Mouse (Mus musculus) adrenal gland (tissue): ENCODE measurements around the gene Wfdc15a.

ENCODE experiments used
- intact Hi-C: fragments of 180-260 bp; cut with DNase I; formaldehyde crosslinking; loops from one replicate; pipeline ENCODE4 v1.15.1; 2025

The Wfdc15a gene

GRCm38 (mm10) chr2:164177831-164178230 is 22.1 kb downstream of the Wfdc15a start:
- intact Hi-C loops, result loop anchor here (2.0 kb wide), 1 partner anchor 41 kb away; no protein-coding TSS in a partner anchor

DNA sequence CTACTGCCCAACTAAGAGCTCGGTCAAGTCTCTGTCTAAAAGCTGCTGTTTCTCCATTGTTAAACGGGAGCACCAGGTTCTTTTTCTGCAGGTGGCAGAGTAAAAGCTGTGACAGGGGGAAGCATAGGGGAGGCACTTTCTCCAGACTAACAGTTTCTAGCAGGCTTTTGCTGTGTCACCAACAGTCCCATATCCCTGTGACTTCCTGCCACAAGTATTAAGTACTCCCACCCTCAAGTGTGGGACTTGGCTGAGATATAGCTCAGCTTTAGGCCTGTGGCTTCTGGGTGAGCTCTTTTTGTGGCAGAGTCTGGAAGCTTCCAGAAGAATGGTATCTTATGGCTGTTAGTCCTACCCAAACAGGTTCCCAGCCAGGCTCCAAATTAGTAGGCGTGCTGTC is 24.1 kb downstream of the Wfdc15a start:
- intact Hi-C loops, result no loop called here

DNA sequence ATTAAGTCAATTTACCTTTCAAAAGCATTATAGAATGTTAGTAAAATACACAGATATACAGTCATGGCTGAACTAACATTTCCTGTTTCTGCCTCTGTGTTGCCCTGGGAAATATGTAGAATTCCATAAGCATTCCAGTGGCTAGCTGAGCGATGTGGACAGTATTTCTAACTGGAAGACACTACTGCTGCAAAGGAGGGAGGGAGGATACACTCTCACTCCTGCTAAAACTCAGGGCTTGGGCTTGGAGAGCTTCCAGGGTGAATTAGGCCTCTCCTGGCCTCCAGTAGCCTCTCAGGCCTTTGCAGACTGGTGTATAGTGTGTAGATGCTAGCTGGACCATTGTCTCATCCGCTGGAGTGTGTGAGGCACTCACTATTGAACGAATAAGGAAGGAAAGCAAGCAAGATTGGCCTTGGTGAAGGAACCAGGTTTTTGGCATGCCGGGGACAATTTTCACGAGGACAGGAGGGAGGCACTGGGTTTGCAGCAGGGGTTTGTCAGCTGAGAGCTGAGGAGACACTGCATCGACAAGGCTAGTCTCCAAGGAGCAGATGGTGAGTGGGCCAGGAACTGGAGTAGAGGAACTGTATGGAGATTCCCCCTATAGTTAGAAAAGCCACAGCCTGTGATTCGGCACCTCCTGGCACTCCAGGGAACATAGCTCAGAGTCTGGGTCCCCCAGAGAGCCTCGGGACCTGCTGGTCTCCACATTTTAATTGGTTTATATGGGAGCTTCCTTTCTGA is 25.1 kb downstream of the Wfdc15a start:
- intact Hi-C loops, result no loop called here

DNA sequence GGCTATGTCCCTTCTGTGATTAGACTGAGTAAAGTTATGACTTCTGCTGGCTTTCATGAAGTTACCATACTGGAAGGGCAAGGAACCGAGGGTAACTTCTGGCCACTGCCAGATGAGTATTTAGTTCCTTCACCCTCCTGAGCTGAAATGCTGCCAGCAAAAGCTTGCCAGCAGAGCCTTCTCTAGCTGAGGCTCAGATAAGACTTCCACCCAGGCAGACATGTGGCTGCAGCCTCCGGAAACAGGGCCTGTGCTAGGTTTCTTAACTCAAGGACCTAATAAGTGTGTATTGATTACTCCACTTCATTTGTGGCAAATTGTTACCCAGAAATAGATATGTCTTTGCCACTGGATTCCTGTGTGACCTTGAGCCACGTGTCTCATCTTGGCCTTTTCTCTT is 26.5 kb downstream of the Wfdc15a start:
- intact Hi-C loops, result no loop called here

DNA sequence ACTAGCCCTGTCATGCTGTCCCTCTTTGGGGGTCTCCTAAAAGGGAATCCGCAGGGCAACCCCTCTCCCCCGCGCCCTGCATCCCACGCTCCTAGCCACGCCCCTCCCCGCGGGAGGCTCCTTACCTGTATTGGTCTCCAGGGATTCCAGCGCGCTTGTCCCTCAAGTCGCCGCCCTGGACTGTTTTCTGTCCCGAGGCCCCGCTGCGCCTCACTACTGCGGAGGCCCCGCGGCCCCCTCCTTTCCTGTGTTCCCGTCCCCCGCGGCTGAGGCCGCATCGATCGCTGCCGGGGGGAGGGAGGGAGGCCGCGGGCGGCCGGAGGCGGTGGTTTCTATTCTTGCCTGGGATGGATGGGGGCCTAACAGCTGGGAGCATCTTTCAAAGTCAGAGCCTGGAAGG is 29.0 kb downstream of the Wfdc15a start, which contains the start of gene Kcns1:
TSS of gene Kcns1 (minus strand) at position 212 of the 400 bp plus-strand sequence.
- intact Hi-C loops, result no loop called here

DNA sequence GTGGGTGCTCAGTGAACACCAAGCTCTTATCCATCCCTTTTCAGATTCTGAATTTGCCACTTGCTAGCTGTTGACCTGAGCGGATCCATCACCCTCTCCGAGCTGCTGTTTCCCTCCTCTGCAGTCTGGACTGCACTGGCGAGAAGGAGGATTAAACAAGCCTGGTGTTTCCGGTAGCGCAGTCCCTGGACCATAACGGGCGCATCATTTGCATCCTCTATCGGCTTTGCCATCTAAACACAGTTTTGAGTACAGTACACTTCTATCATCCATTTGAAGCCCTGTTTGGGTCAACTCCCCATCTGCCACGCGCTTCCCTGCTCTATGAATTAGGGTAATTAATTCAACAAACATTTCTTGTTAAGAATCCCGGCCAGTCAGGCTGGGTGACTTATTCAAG is 29.6 kb downstream of the Wfdc15a start:
- intact Hi-C loops, result no loop called here

DNA sequence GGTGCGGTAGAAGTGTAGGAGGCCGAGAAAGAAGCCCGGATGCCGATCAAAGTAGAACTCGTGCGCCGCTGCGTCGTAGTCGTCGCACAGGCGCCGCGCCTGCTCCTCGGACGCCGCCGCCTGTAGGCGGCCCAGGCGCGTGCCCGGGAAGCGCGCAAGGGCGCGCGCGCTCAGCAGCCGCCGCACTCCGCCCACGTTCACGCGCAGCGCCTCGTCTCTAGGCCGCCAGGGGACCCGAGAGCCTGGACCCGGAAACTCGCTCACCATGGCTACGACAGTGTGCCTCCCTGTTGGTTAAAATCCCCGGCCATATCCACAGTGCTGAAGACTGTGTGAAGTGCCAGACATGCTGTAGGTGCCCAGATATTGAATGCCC is 31.4 kb downstream of the Wfdc15a start:
- intact Hi-C loops, result no loop called here

- intact Hi-C loops, result no loop called here
Measured at GRCm38 (mm10) chr2:164167752-164168570, 32.0 kb downstream of the Wfdc15a start.

GRCm38 (mm10) chr2:164164941-164165340 is 35.0 kb downstream of the Wfdc15a start:
- intact Hi-C loops, result no loop called here

- intact Hi-C loops, result no loop called here
Measured at GRCm38 (mm10) chr2:164161515-164162055, 38.3 kb downstream of the Wfdc15a start.

GRCm38 (mm10) chr2:164158838-164159237 is 41.1 kb downstream of the Wfdc15a start:
- intact Hi-C loops, result no loop called here

- intact Hi-C loops, result no loop called here
Measured at GRCm38 (mm10) chr2:164156158-164156557, 43.8 kb downstream of the Wfdc15a start.

DNA sequence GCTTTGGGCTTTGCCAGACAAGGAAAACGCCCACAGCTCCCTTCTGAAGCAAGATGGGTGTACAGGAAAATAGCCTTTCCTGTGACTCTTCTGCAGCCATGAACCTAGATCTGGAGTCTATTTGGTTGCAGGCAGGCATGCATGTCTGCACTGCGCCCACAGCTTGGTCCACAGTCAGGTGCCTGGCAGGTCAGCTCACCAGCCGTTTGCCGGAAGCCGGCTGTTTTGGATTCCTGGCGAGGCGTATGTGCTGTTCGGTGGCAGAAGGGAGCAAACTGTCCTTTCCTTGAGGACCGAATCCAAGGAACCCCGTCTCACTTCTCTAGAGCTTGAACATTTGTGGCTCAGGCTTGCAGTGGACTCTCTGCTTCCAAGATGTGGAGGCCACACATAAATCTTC is 45.9 kb downstream of the Wfdc15a start:
- intact Hi-C loops, result no loop called here

GRCm38 (mm10) chr2:164152341-164152740 is 47.6 kb downstream of the Wfdc15a start:
- intact Hi-C loops, result no loop called here

GRCm38 (mm10) chr2:164150086-164150760 is 49.7 kb downstream of the Wfdc15a start:
- intact Hi-C loops, result no loop called here
